Mouse (Mus musculus) embryo, embryonic 10.5 days (tissue): ENCODE measurements around the gene Ate1.
"Not testable (repeated sequence)": the region's sequence is repeated elsewhere in the genome, so short reads cannot be mapped to it uniquely, and the experiment has no call there.

Source experiments
- DNase-seq: peaks from one replicate; pipeline ENCODE4 v3.0.0-alpha.2; 2015; ENCODE audit warnings: low spot score

The Ate1 gene

GRCm38 (mm10) chr7:130394697-130395096 is 125.5 kb downstream of the Ate1 start:
- DNase-seq, result no peak

DNA sequence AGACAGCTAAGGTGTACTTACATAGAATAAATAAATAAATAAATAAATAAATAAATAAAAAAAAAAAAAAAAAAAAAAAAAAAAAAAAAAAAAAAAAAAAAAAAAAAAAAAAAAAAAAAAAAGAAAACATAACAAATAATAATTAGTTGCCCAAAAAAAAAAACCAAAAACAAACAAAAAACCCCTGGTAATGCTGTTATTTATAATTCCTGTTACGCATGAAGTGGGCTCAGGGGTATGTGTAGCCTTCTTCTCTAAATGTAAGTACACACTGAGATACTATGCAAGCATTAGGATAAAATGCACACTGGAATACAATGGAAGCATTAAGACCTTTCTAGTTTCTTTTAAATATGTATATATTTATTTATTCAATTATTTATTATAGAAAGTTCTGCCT is 130.1 kb downstream of the Ate1 start:
- not testable (repeated sequence) for DNase-seq

DNA sequence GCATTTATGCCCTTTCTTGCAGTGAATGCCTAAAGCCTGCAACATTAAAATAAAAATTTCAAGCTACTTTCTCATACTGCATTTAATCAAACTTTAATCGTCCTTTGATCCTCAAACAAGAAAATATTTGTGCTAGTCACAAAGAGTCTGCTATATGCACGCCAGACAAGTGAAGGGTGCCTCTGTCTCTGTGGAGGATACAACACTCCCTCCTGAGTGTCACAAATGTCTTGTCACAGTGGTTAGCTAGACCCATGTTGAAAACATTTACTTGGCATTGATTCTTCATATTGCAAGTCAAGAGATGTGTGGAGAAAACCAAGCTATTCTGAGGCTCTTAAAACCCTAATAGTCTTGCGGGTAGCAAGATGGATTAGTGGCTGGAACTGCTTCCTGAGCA is 133.9 kb downstream of the Ate1 start:
- no peak for DNase-seq

- peak; percentile 31 for DNase-seq
Measured at GRCm38 (mm10) chr7:130385732-130386294, 134.4 kb downstream of the Ate1 start.

DNA sequence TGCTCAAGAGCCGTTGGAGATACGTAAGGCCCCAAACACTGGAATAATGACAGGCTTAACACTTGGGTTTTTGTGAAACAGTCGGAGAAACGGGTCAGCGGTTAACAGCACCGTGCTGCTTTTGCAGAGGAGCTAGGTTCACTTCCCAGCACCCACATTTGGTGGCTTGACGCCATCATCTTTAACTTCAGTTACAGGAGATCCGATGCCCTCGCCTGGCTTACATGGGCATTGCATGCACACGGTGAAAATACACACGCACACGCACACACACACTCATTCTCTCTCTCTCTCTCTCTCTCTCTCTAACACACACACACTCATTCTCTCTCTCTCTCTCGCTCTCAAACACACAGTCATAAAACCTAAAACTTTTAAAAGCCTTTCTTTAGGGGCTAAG is 138.0 kb downstream of the Ate1 start:
- DNase-seq, result no peak

DNA sequence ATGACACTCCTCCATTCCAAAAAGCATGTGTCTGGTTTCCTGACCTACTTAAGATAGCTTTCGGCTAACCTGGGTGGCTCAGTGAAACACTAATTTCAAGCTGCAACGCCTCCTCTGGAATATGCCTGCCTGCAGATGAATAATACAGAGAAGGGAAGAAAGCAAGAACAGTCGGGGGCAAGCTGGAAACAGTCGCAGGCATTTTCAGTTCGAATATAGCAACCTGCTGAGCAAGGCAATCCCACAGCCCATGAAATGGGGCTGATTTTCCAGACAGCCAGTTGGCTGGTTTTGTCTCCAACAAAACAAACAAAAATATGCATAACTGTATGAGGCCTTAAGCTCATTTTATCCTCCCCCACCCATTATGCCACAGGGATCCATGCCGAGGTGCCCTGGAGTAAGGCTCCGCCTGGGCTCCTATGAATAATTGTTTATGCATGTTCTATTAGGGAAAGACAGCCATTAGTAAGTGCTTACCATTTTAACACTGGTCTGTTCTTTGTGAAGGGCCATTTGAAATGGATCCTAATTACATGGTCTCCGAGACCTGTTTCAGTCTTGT is 138.7 kb downstream of the Ate1 start:
- no peak for DNase-seq

- DNase-seq, result no peak
Measured at GRCm38 (mm10) chr7:130380769-130381355, 139.3 kb downstream of the Ate1 start.

- DNase-seq, result no peak
Measured at GRCm38 (mm10) chr7:130380367-130380766, 139.8 kb downstream of the Ate1 start.

GRCm38 (mm10) chr7:130379886-130380285 is 140.3 kb downstream of the Ate1 start:
- no peak for DNase-seq

- DNase-seq, result no peak
Measured at GRCm38 (mm10) chr7:130378308-130378707, 141.9 kb downstream of the Ate1 start.

DNA sequence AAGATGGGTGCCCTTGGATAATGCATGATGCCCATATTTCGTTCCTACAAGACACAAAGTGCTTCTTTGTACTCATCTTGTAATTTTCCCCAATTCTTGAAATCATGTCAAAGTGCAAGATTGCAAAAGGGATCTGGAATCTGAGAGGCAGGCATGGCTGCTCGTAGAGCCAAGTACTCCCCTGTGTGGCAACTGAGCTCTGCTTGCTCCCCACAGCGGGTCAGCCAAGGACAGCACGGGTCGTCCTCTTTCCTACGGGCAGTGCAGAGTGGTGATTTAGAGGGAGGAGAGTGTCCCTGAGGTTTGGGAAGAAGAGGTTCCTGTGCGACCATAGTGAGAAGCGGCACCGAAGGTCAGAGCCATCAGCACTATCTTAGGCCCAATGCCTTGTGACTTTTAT is 145.9 kb downstream of the Ate1 start:
- no peak for DNase-seq

DNA sequence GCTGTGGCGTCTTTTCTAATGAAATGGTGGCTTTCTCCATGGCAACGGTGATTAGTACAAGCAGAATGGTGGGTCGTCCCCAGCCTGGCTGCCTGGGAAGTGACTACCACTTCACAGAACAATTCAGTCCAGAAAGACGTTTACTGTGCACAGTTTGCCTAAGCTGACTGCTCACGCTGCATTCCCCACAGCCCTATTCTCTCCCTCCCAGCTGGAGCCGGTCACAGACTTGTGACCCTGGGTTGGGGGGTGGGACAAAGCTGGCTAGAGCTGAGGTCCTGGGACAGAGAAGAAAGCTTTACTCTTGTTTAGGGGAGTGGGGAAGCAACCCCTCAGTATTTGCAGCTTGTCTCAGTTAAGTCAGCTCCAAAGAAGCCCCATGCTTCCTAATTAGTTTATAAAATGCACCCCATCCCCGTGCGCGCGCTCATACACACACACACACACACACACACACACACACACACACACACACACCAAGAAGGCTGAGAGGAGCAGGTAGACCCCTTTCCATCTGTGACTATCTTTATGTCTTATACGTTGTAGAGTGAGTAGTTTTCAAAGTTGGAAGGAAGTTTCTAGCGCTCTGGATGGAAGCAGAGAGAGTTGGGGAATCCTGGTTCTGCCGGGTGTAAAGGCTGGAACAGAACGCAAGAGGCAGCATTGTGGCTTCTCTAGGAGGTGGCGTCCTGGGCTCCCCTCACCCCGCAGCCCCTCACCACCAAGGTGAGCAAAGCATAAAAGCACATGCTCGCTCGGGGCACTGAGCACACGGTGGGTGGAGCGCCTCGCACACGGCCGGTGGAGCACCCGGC is 151.1 kb downstream of the Ate1 start:
- DNase-seq, result peak; percentile 82

DNA sequence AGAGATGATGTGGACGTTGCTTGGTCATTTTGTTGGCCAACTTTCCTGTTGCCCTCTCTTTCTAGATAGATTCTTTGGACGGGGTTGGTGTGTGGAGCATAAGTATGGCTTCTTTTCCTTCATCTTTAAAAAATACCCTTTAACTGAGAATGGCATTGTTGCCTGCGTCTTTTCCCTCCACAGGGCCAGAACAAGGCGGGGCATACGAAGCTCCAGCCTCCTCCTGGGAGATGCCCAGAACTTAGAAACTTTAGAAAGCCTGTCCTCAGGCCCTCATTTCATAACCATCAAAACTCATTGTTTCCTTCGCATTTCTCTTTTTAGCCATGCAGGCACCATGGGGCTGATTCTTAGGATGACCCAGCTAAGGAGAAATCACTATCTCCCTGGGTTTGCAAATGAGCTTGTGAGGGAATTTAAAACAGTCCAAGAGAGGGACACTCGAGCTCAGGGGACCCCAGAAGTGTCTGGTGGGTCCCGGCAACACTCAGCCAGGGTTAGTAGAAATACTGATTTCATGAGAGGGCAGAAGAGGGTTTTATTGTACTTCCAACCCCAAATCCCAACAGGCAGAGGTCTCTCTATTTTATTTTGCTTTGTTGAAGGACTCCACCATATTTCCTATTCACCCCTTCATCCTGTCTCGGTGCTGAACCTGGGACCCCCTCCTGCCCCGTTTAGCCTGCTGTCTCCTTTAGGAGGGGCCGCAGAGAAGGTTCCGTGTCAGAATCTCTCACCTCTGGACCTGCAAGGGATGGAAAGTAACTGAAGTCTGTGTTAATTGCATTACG is 151.9 kb downstream of the Ate1 start:
- peak; percentile 46 for DNase-seq

- peak; percentile 77 for DNase-seq
Measured at GRCm38 (mm10) chr7:130367222-130368035, 152.7 kb downstream of the Ate1 start.

- DNase-seq, result no peak
Measured at GRCm38 (mm10) chr7:130365711-130366110, 154.5 kb downstream of the Ate1 start.
